Mouse (Mus musculus) midbrain, embryonic 16.5 days (tissue): ENCODE data around the gene BC052040. TPM values are rescaled to one million over a fixed set of nuclear protein-coding genes. Genes with fewer than 3 reads are reported as not detected.

ENCODE experiments used
- ATAC-seq: fragments of 200-750 bp; cut with Nextera tagmentation; 2 replicates; pipeline ENCODE4 v1.8.0; 2017; ENCODE audit warnings: moderate TSS enrichment
- H3K27ac ChIP-seq: fragments of 300-500 bp; sonication (generic); 2 replicates; pipeline ENCODE4 v1.5.1; 2014; ENCODE audit warnings: mild to moderate bottlenecking, low read length, mixed read lengths
- H3K27me3 ChIP-seq: fragments of 300-500 bp; sonication (generic); 2 replicates; pipeline ENCODE4 v1.6.1; 2014; ENCODE audit warnings: low read depth, low read length, mixed read lengths; ENCODE audit not compliant: control insufficient read depth, insufficient read depth
- H3K36me3 ChIP-seq: fragments of 300-500 bp; sonication (generic); 2 replicates; pipeline ENCODE4 v1.6.1; 2014; ENCODE audit warnings: mild to moderate bottlenecking, low read length, moderate library complexity, mixed read lengths; ENCODE audit not compliant: control insufficient read depth, insufficient read depth
- H3K4me1 ChIP-seq: fragments of 300-500 bp; sonication (generic); 2 replicates; pipeline ENCODE4 v1.6.1; 2014; ENCODE audit warnings: mild to moderate bottlenecking, low read length, mixed read lengths; ENCODE audit not compliant: control insufficient read depth, insufficient read depth
- H3K4me2 ChIP-seq: fragments of 300-500 bp; sonication (generic); 2 replicates; pipeline ENCODE4 v1.6.1; 2014; ENCODE audit warnings: mild to moderate bottlenecking, low read length, mixed read lengths
- H3K4me3 ChIP-seq: fragments of 300-500 bp; sonication (generic); 2 replicates; pipeline ENCODE4 v1.5.1; 2014; ENCODE audit warnings: low read depth, mild to moderate bottlenecking, low read length, moderate library complexity, mixed read lengths
- H3K9ac ChIP-seq: fragments of 300-500 bp; sonication (generic); 2 replicates; pipeline ENCODE4 v1.6.1; 2014; ENCODE audit warnings: low read depth, low read length, mixed read lengths
- H3K9me3 ChIP-seq: fragments of 300-500 bp; sonication (generic); replicated peaks from 2 replicates; pipeline ENCODE4 v1.6.1; 2014; ENCODE audit warnings: mild to moderate bottlenecking, low read length, mixed read lengths; ENCODE audit not compliant: control insufficient read depth, poor library complexity, severe bottlenecking
- WGBS: fragments of 180-500 bp; shearing (Covaris S2); extraction: QIAGEN DNeasy Blood & Tissue Kit; methylation state at CpG from one replicate; pipeline ENCODE4 v1.1.7; 2014; 5-methylcytosine and 5-hydroxymethylcytosine counted together
- polyA plus RNA-seq: library from polyadenylated mRNA; unstranded; fragments of >200 nt; fragmentation: Nextera tagmentation; extraction: Ambion mirVana; gene quantifications from 2 replicates; pipeline ENCODE4 v1.2.1, GENCODE M21; 2015

BC052040 gene
- polyA plus RNA-seq, 1 experiment from 2014 or later = 21.7 TPM

DNA sequence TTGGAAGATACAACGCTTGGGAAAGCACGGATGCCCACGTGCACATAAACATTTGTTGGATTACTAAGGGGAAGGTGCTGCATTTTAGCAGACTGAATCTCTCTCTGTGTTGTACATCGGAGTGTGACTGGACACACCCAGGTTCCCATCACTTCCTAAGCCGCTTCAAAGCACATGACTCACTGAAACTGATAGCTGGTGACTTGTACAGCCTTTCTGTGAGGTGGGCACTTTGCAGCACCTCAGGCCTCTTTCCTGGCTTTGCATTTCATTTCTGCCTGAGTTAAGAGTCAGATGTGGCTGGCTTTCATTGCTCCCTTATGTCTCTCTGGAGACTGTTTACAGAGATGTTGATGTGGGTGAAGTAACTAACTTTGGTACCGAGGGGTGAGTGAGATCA is 29.0 kb downstream of the BC052040 start:
- no peaks in the 10 kb centered on the region for H3K36me3 ChIP-seq
- no peak overlapping the region for H3K4me3 ChIP-seq
- ATAC-seq = no peak
- no peaks in the 10 kb centered on the region for H3K9me3 ChIP-seq
- no peak overlapping the region for H3K4me2 ChIP-seq
- 97% methylated on average over 6 of the region's 6 CpGs for WGBS
- no peak overlapping the region for H3K9ac ChIP-seq
- no peaks in the 10 kb centered on the region for H3K4me1 ChIP-seq
- no peak overlapping the region for H3K27ac ChIP-seq
- no peaks in the 10 kb centered on the region for H3K27me3 ChIP-seq

DNA sequence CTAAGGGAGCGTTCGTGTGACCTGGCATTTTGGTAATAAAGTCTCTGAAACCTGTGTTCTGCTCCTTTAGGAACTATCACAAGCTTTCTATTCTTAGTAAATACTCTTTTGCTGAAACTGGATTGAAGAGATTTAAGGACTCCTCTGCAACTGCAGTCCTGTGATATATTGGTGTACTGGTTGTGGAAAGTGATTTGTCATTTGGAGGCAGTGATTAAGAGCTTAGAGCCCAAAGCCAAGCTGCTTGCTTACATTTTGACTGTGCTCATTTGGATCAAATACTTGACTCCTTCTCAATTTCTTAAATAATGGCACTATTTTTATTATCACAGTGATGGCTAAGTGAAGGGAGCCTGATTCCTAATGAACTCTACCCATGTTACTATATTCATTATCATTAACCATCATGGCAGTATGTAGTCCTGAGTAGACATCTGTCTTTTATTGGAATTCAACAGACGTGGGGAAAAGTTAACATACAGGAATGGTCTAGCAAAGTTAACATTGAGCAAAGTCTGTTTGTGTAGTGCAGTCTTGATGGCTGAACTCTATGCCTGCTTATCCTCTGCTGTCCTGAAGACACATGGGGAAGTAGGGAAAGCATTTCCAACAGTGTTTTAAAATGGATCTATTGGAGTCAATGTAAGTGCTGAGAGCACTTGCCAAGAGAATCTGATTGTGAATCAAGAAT is 32.5 kb downstream of the BC052040 start:
- Histone ChIP-seq H3K36me3 (no peaks in the 10 kb centered on the region), H3K27me3 (no peaks in the 10 kb centered on the region), H3K27ac (no peak overlapping the region), H3K4me2 (no peak overlapping the region), H3K9me3 (no peaks in the 10 kb centered on the region), H3K9ac (no peak overlapping the region), H3K4me3 (no peak overlapping the region), H3K4me1 (no peaks in the 10 kb centered on the region)
- 96% methylated on average over 3 of the region's 3 CpGs for WGBS
- no peak for ATAC-seq

DNA sequence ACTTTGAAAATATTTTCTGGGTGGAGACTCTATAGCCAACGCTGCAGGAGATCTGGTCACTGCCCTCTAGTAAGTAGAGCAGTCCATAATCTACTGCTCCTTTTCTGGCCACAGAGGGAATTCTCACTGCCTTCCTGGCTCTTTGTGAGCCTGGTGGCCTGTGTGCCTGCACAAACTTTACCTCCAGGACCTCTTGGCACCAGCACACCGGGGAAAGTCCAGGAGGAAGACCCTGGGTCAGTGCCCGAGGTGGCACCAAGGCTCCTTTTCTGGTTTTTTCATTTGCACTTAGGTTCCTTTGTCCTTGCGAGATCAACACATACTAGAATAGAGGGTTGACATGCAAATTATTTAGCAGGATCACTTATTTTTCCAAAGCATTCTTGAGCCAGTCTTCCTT is 47.0 kb downstream of the BC052040 start:
- no peak for ATAC-seq
- H3K27me3 ChIP-seq = no peaks in the 10 kb centered on the region
- 0 out of 2 replicates have a peak, but pooled peaks cover 2% of the 10 kb centered on the region for H3K4me1 ChIP-seq
- no peak overlapping the region for H3K4me2 ChIP-seq
- no peak overlapping the region for H3K4me3 ChIP-seq
- H3K36me3 ChIP-seq = no peaks in the 10 kb centered on the region
- no peak overlapping the region for H3K27ac ChIP-seq
- 92% methylated on average over 4 of the region's 4 CpGs for WGBS
- no peaks in the 10 kb centered on the region for H3K9me3 ChIP-seq
- no peak overlapping the region for H3K9ac ChIP-seq

DNA sequence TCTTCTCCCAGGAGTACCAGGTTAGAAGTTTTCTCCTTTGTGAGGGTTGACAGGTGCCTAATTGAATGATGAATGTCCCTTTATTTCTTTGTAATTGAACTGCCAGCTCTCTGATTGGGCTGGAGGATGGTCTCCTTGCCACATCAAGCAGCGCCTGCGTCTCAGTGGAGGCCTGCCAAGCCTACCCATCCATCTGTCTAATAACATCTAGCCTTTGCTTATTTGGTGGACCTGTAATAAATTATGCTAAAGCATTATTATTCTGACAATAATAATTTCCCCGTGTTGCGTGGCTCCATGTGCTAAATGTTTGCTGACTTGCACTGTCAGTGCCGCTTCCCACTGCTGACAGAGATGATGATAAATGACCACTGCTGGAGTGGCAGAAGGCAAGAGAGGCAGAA is 49.5 kb downstream of the BC052040 start:
- Histone ChIP-seq H3K4me2 (no peak overlapping the region), H3K4me3 (no peak overlapping the region), H3K4me1 (0 out of 2 replicates have a peak, but pooled peaks cover 2% of the 10 kb centered on the region), H3K27me3 (no peaks in the 10 kb centered on the region), H3K9ac (no peak overlapping the region), H3K27ac (no peak overlapping the region), H3K36me3 (no peaks in the 10 kb centered on the region; the same call in 1 of the 2 replicates), H3K9me3 (no peaks in the 10 kb centered on the region)
- ATAC-seq = no peak
- WGBS = 65% methylated on average over 5 of the region's 5 CpGs

DNA sequence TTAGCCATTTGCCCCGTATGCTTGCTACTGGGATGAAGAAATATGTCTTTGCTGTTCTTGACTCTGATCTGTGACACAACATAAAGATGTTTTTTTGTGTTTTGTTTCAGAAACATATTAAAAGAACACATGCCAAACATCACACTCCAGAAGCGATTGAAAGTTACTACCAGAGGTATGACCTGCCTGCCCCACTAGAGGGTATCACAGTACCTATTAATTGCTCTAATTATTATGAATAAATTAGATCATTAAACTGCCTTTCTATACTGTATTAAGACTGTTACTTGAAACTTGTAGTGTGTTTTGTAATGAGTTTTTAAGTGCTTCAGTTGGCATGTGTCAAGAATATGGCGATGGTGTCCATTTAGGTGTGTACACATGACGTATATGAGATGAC is 50.3 kb downstream of the BC052040 start:
- no peak overlapping the region for H3K4me2 ChIP-seq
- H3K9me3 ChIP-seq = no peaks in the 10 kb centered on the region
- H3K4me1 ChIP-seq = 0 out of 2 replicates have a peak, but pooled peaks cover 2% of the 10 kb centered on the region
- no peak overlapping the region for H3K27ac ChIP-seq
- H3K9ac ChIP-seq = no peak overlapping the region
- no peak for ATAC-seq
- H3K27me3 ChIP-seq = no peaks in the 10 kb centered on the region
- no peaks in the 10 kb centered on the region; the same call in 1 of the 2 replicates for H3K36me3 ChIP-seq
- WGBS = 90% methylated on average over 4 of the region's 4 CpGs
- no peak overlapping the region for H3K4me3 ChIP-seq

DNA sequence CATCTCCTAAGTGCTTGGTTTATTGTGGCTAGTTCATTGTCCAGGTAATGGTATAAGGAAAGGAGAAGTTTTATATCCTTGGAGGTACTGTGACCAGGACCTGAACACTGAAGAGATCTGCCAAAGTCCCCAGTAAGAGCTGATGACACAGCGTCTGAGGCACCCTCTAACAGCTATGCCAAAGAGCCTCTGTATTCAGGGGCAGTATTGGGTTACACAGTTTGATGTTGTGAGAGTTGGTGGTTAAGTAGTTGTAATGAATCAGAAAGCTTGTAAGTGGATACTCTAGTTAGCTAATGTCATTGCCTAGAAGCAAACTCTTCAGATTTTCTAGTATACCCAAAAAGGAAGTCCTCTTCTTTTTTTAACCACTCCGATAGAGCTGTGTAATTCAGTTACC is 68.7 kb downstream of the BC052040 start:
- ATAC-seq = no peak
- Histone ChIP-seq H3K36me3 (no peaks in the 10 kb centered on the region), H3K27ac (no peak overlapping the region), H3K4me3 (no peak overlapping the region), H3K9ac (no peak overlapping the region), H3K27me3 (no peaks in the 10 kb centered on the region), H3K9me3 (no peaks in the 10 kb centered on the region), H3K4me1 (no peaks in the 10 kb centered on the region), H3K4me2 (no peak overlapping the region)
- WGBS = 94% methylated on average over 2 of the region's 2 CpGs

DNA sequence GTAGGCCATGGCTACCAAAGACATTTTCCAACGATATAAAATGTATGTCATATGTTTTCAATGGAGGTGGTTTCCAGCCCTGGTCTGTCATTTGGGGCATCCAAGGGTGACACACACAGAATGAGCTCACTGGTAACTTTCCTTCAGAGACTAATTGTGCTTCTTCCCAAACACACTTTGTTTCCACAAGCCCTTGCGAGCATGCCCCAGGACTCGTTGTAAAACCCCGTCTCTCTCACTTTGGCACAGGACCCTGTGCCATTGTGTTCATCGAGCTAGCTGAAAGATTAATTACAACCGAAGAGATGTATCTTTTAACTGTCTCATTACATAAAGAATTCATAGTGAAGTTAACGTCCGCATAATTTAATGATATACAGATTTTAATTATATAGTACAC is 78.2 kb downstream of the BC052040 start:
- ATAC-seq = no peak
- no peaks in the 10 kb centered on the region for H3K4me1 ChIP-seq
- H3K4me2 ChIP-seq = no peak overlapping the region
- H3K27ac ChIP-seq = no peak overlapping the region
- no peaks in the 10 kb centered on the region for H3K27me3 ChIP-seq
- 0 out of 2 replicates have a peak, but pooled peaks cover 4% of the 10 kb centered on the region for H3K36me3 ChIP-seq
- H3K9ac ChIP-seq = no peak overlapping the region
- WGBS = 75% methylated on average over 8 of the region's 8 CpGs
- no peaks in the 10 kb centered on the region for H3K9me3 ChIP-seq
- H3K4me3 ChIP-seq = no peak overlapping the region

DNA sequence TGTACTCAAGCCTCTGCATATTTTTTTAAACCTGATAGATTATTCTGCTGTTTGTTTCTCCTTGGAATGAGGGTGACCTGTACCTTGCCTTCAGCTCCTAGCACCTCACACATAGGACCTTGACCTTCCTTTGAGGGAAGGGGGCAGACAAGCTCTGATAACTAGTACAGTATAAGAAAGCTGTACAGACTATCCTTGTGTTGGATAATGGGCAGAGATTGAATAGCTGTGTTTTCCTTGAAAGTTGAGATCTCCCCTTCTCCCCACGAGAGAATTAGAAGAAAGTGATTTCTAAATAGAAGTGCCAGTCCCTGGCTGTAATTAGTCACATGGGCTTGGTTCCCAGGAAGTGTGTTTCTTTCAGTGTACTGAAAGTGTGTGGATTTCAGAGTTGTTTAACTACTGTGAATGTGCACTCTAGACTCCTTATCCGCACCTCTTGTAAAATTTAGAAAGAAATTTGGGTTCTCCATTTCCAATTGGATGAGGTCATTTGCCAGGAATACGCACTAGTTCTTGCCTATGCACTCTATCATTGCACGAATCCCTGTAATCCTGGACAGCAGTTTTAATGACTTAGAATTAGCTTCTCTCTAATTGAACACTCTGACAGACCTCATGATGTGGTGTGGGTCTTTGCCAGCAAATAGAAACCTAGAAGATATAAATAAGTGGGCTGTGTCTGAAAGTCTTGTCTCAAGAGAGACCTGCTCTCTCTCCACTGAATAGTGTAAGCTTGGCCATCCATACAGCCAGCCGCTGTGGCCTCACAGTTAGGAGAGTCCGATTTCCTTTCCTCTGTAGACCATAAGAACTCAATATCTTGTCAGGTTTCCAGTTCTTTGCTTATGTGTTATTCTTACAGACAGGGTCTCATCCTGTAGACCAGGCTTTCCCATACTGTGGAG is 79.0 kb downstream of the BC052040 start:
- Histone ChIP-seq H3K36me3 (0 out of 2 replicates have a peak, but pooled peaks cover 4% of the 10 kb centered on the region), H3K9me3 (no peaks in the 10 kb centered on the region), H3K27me3 (no peaks in the 10 kb centered on the region), H3K4me3 (no peak overlapping the region), H3K27ac (no peak overlapping the region), H3K9ac (no peak overlapping the region), H3K4me1 (no peaks in the 10 kb centered on the region), H3K4me2 (no peak overlapping the region)
- ATAC-seq = no peak
- 84% methylated on average over 6 of the region's 6 CpGs for WGBS

DNA sequence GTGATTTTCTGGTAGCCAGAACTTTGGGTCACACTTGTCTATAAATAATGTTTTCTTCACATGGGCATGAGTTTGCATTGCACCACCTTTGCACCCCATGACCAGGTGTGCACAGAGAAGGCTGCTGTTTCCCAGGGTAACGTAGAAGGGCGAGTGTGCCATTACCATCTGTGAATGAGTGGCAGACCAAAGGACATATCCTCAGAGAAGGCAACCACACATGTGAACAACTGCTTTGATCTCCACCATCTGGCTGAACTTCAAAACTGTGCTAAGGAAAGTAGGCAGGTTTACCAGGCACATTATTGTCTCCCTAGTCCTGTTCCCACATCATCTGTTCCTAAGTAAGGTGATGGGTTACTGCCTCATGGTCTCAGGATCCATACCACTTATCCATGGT is 86.0 kb downstream of the BC052040 start:
- H3K4me3 ChIP-seq = no peak overlapping the region
- 93% methylated on average over 2 of the region's 2 CpGs for WGBS
- H3K36me3 ChIP-seq = 0 out of 2 replicates have a peak, but pooled peaks cover 4% of the 10 kb centered on the region
- H3K9ac ChIP-seq = no peak overlapping the region
- no peak overlapping the region for H3K4me2 ChIP-seq
- no peaks in the 10 kb centered on the region for H3K4me1 ChIP-seq
- H3K27ac ChIP-seq = no peak overlapping the region
- no peak for ATAC-seq
- no peaks in the 10 kb centered on the region for H3K9me3 ChIP-seq
- no peaks in the 10 kb centered on the region for H3K27me3 ChIP-seq
